Mouse (Mus musculus): ENCODE results near the gene Mipol1.
"Not testable (repeated sequence)": the region's sequence is repeated elsewhere in the genome, so short reads cannot be mapped to it uniquely, and the experiment has no call there.

The Mipol1 gene

GRCm38 (mm10) chr12:57413833-57414232 lies 183.6 kb downstream of the Mipol1 start:
- DNase-seq (ENCODE audit: low read depth in 2 of 2, low spot score in 2 of 2), result no peak

- DNase-seq (ENCODE audit: low read depth in 2 of 2, low spot score in 2 of 2), result no peak
Observed at GRCm38 (mm10) chr12:57424902-57425301, 194.7 kb downstream of the Mipol1 start.

GRCm38 (mm10) chr12:57428243-57428642 lies 198.0 kb downstream of the Mipol1 start:
- DNase-seq (ENCODE audit: low read depth in 2 of 2, low spot score in 2 of 2), result no peak

GRCm38 (mm10) chr12:57428767-57429166 lies 198.5 kb downstream of the Mipol1 start:
- DNase-seq (ENCODE audit: low read depth in 2 of 2, low spot score in 2 of 2), result no peak

GRCm38 (mm10) chr12:57436939-57437659 lies 206.9 kb downstream of the Mipol1 start:
- not testable (repeated sequence) for DNase-seq (ENCODE audit: low read depth in 2 of 2, low spot score in 2 of 2)

GRCm38 (mm10) chr12:57444281-57444903 lies 214.2 kb downstream of the Mipol1 start:
- no peak for DNase-seq (ENCODE audit: low read depth in 2 of 2, low spot score in 2 of 2)

- no peak for DNase-seq (ENCODE audit: low read depth in 2 of 2, low spot score in 2 of 2)
Observed at GRCm38 (mm10) chr12:57447331-57447730, 217.1 kb downstream of the Mipol1 start.

- no peak for DNase-seq (ENCODE audit: low read depth in 2 of 2, low spot score in 2 of 2)
Observed at GRCm38 (mm10) chr12:57449299-57449698, 219.1 kb downstream of the Mipol1 start.

GRCm38 (mm10) chr12:57450017-57450583 lies 219.9 kb downstream of the Mipol1 start:
- DNase-seq (ENCODE audit: low read depth in 2 of 2, low spot score in 2 of 2), result no peak

GRCm38 (mm10) chr12:57456911-57457310 lies 226.7 kb downstream of the Mipol1 start:
- no peak for DNase-seq (ENCODE audit: low read depth in 2 of 2, low spot score in 2 of 2)

- DNase-seq (ENCODE audit: low read depth in 2 of 2, low spot score in 2 of 2), result no peak
Observed at GRCm38 (mm10) chr12:57457339-57457738, 227.1 kb downstream of the Mipol1 start.

- no peak for DNase-seq (ENCODE audit: low read depth in 2 of 2, low spot score in 2 of 2)
Observed at GRCm38 (mm10) chr12:57464520-57465334, 234.5 kb downstream of the Mipol1 start.

GRCm38 (mm10) chr12:57471786-57472185 lies 241.6 kb downstream of the Mipol1 start:
- DNase-seq (ENCODE audit: low read depth in 2 of 2, low spot score in 2 of 2), result no peak

- no peak for DNase-seq (ENCODE audit: low read depth in 2 of 2, low spot score in 2 of 2)
Observed at GRCm38 (mm10) chr12:57476876-57477275, 246.6 kb downstream of the Mipol1 start.

GRCm38 (mm10) chr12:57481823-57482222 lies 251.6 kb downstream of the Mipol1 start:
- no peak for DNase-seq (ENCODE audit: low read depth in 2 of 2, low spot score in 2 of 2)

- DNase-seq (ENCODE audit: low read depth in 2 of 2, low spot score in 2 of 2), result no peak
Observed at GRCm38 (mm10) chr12:57496347-57497119, 266.3 kb downstream of the Mipol1 start.

- DNase-seq (ENCODE audit: low read depth in 2 of 2, low spot score in 2 of 2), result no peak
Observed at GRCm38 (mm10) chr12:57500246-57500645, 270.0 kb downstream of the Mipol1 start.

- DNase-seq (ENCODE audit: low read depth in 2 of 2, low spot score in 2 of 2), result no peak
Observed at GRCm38 (mm10) chr12:57505329-57505728, 275.1 kb downstream of the Mipol1 start.

- no peak for DNase-seq (ENCODE audit: low read depth in 2 of 2, low spot score in 2 of 2)
Observed at GRCm38 (mm10) chr12:57508938-57509337, 278.7 kb downstream of the Mipol1 start.

- DNase-seq (ENCODE audit: low read depth in 2 of 2, low spot score in 2 of 2), result no peak
Observed at GRCm38 (mm10) chr12:57509726-57510125, 279.5 kb downstream of the Mipol1 start.

- DNase-seq (ENCODE audit: low read depth in 2 of 2, low spot score in 2 of 2), result no peak
Observed at GRCm38 (mm10) chr12:57511127-57511526, 280.9 kb downstream of the Mipol1 start.
